Mouse (Mus musculus) ES-E14 (cell line): ENCODE measurements around the gene Cacng3.

Source experiments
- CHD2 ChIP-seq: IDR thresholded peaks from 2 replicates; pipeline ENCODE4 v1.6.1; 2014; ENCODE audit warnings: mild to moderate bottlenecking, low read depth, low read length, inconsistent platforms
- HCFC1 ChIP-seq: IDR thresholded peaks from 2 replicates; pipeline ENCODE4 v1.6.1; 2012; ENCODE audit warnings: low read length, inconsistent platforms, borderline replicate concordance; ENCODE audit not compliant: insufficient read depth

DNA sequence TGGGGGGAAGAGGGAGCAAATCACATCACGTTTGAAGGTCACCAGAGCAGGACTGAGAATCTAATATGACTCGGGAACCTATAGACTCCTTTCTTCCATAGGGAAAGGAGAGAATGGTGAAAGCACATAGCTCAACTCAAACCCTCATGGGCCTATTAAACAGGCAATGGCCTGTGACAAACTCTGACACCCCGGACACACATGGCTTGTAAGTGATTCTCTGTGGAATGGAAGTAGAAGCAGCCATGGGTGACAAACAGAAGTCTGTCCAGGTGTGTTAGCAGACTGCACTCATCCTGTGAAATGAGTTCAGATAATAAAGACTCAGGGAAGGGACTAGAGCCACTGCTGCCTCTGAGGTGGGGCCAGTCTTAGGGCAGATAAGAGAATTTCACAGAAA lies 88.4 kb downstream of the Cacng3 start:
- TF ChIP-seq CHD2 (no peak), HCFC1 (no peak)
